Mouse (Mus musculus): ENCODE measurements around the gene Tcerg1l. TPM values are rescaled to one million over a fixed set of nuclear protein-coding genes. Genes with fewer than 3 reads are reported as not detected.

Tcerg1l gene
- polyA plus RNA-seq, 1 experiment from 2014 or later = 1.9 TPM

- Histone ChIP-seq H3K4me2 (ENCODE audit: low read depth, severe bottlenecking) (no peak overlapping the region), H3K4me3 (ENCODE audit: low read depth, low read length) (no peak overlapping the region), H3K9ac (ENCODE audit: low read length) (no peak overlapping the region), H3K36me3 (ENCODE audit: control insufficient read depth, insufficient read depth, low read length) (no peaks in the 10 kb centered on the region), H3K4me1 (ENCODE audit: control insufficient read depth, insufficient read depth, low read length) (no peaks in the 10 kb centered on the region), H3K9me3 (ENCODE audit: control insufficient read depth, low read length) (no peaks in the 10 kb centered on the region), H3K27ac (replicated peaks; ENCODE audit: low read depth, low read length) (no peak overlapping the region), H3K27me3 (ENCODE audit: control insufficient read depth, insufficient read depth, low read length) (no peaks in the 10 kb centered on the region)
- DNase-seq (ENCODE audit: low spot score) (no peak), ATAC-seq (ENCODE audit: insufficient number of reproducible peaks, low FRiP score, low TSS enrichment, low read depth) (no peak)
- WGBS = 64% methylated on average over 7 of the region's 7 CpGs
Measured at GRCm38 (mm10) chr7:138375573-138375972, 22.0 kb downstream of the Tcerg1l start.

- H3K4me2 ChIP-seq (ENCODE audit: low read depth, severe bottlenecking) = no peak overlapping the region
- no peak overlapping the region for H3K27ac ChIP-seq (replicated peaks; ENCODE audit: low read depth, low read length)
- H3K9ac ChIP-seq (ENCODE audit: low read length) = no peak overlapping the region
- no peaks in the 10 kb centered on the region for H3K36me3 ChIP-seq (ENCODE audit: control insufficient read depth, insufficient read depth, low read length)
- no peak for ATAC-seq (ENCODE audit: insufficient number of reproducible peaks, low FRiP score, low TSS enrichment, low read depth)
- 80% methylated on average over 7 of the region's 7 CpGs for WGBS
- no peak overlapping the region for H3K4me3 ChIP-seq (ENCODE audit: low read depth, low read length)
- no peak for DNase-seq (ENCODE audit: low spot score)
- no peaks in the 10 kb centered on the region for H3K4me1 ChIP-seq (ENCODE audit: control insufficient read depth, insufficient read depth, low read length)
- no peaks in the 10 kb centered on the region for H3K27me3 ChIP-seq (ENCODE audit: control insufficient read depth, insufficient read depth, low read length)
- no peaks in the 10 kb centered on the region for H3K9me3 ChIP-seq (ENCODE audit: control insufficient read depth, low read length)
Measured at GRCm38 (mm10) chr7:138374376-138374775, 23.2 kb downstream of the Tcerg1l start.

- H3K27ac ChIP-seq (replicated peaks; ENCODE audit: low read depth, low read length) = no peak overlapping the region
- DNase-seq (ENCODE audit: low spot score) (no peak), ATAC-seq (ENCODE audit: insufficient number of reproducible peaks, low FRiP score, low TSS enrichment, low read depth) (no peak)
- 81% methylated on average over 5 of the region's 5 CpGs for WGBS
- no peak overlapping the region for H3K4me3 ChIP-seq (ENCODE audit: low read depth, low read length)
- no peaks in the 10 kb centered on the region for H3K27me3 ChIP-seq (ENCODE audit: control insufficient read depth, insufficient read depth, low read length)
- no peaks in the 10 kb centered on the region for H3K36me3 ChIP-seq (ENCODE audit: control insufficient read depth, insufficient read depth, low read length)
- H3K9me3 ChIP-seq (ENCODE audit: control insufficient read depth, low read length) = no peaks in the 10 kb centered on the region
- H3K4me2 ChIP-seq (ENCODE audit: low read depth, severe bottlenecking) = no peak overlapping the region
- no peak overlapping the region for H3K9ac ChIP-seq (ENCODE audit: low read length)
- no peaks in the 10 kb centered on the region for H3K4me1 ChIP-seq (ENCODE audit: control insufficient read depth, insufficient read depth, low read length)
Measured at GRCm38 (mm10) chr7:138373530-138373929, 24.0 kb downstream of the Tcerg1l start.

GRCm38 (mm10) chr7:138367570-138367969 is 30.0 kb downstream of the Tcerg1l start:
- no peak overlapping the region for H3K27ac ChIP-seq (replicated peaks; ENCODE audit: low read depth, low read length)

GRCm38 (mm10) chr7:138365519-138365918 is 32.0 kb downstream of the Tcerg1l start:
- H3K4me1 ChIP-seq (ENCODE audit: control insufficient read depth, insufficient read depth, low read length) = no peaks in the 10 kb centered on the region
- H3K9me3 ChIP-seq (ENCODE audit: control insufficient read depth, low read length) = no peaks in the 10 kb centered on the region
- no peak overlapping the region for H3K9ac ChIP-seq (ENCODE audit: low read length)
- H3K27me3 ChIP-seq (ENCODE audit: control insufficient read depth, insufficient read depth, low read length) = no peaks in the 10 kb centered on the region
- H3K27ac ChIP-seq (replicated peaks; ENCODE audit: low read depth, low read length) = no peak overlapping the region
- H3K36me3 ChIP-seq (ENCODE audit: control insufficient read depth, insufficient read depth, low read length) = no peaks in the 10 kb centered on the region
- 64% methylated on average over 8 of the region's 8 CpGs for WGBS
- ATAC-seq (ENCODE audit: insufficient number of reproducible peaks, low FRiP score, low TSS enrichment, low read depth) (no peak), DNase-seq (ENCODE audit: low spot score) (no peak)
- H3K4me2 ChIP-seq (ENCODE audit: low read depth, severe bottlenecking) = no peak overlapping the region
- no peak overlapping the region for H3K4me3 ChIP-seq (ENCODE audit: low read depth, low read length)

More at GRCm38 (mm10) chr7:138367570-138367969, 30.0 kb downstream of the Tcerg1l start:
- H3K4me1 ChIP-seq (ENCODE audit: control insufficient read depth, insufficient read depth, low read length) = no peaks in the 10 kb centered on the region
- H3K9me3 ChIP-seq (ENCODE audit: control insufficient read depth, low read length) = no peaks in the 10 kb centered on the region
- WGBS = 88% methylated on average over 7 of the region's 7 CpGs
- DNase-seq (ENCODE audit: low spot score) (no peak), ATAC-seq (ENCODE audit: insufficient number of reproducible peaks, low FRiP score, low TSS enrichment, low read depth) (no peak)
- H3K36me3 ChIP-seq (ENCODE audit: control insufficient read depth, insufficient read depth, low read length) = no peaks in the 10 kb centered on the region
- H3K4me3 ChIP-seq (ENCODE audit: low read depth, low read length) = no peak overlapping the region
- H3K27me3 ChIP-seq (ENCODE audit: control insufficient read depth, insufficient read depth, low read length) = no peaks in the 10 kb centered on the region
- H3K4me2 ChIP-seq (ENCODE audit: low read depth, severe bottlenecking) = no peak overlapping the region
- H3K9ac ChIP-seq (ENCODE audit: low read length) = no peak overlapping the region

GRCm38 (mm10) chr7:138357475-138357874 is 40.1 kb downstream of the Tcerg1l start:
- no peaks in the 10 kb centered on the region for H3K36me3 ChIP-seq (ENCODE audit: control insufficient read depth, insufficient read depth, low read length)
- H3K4me1 ChIP-seq (ENCODE audit: control insufficient read depth, insufficient read depth, low read length) = peaks cover 7% of the 10 kb centered on the region
- H3K9me3 ChIP-seq (ENCODE audit: control insufficient read depth, low read length) = no peaks in the 10 kb centered on the region
- no peak overlapping the region for H3K4me2 ChIP-seq (ENCODE audit: low read depth, severe bottlenecking)
- no peak for ATAC-seq (ENCODE audit: insufficient number of reproducible peaks, low FRiP score, low TSS enrichment, low read depth)
- H3K27ac ChIP-seq (replicated peaks; ENCODE audit: low read depth, low read length) = no peak overlapping the region
- no peak for DNase-seq (ENCODE audit: low spot score)
- H3K4me3 ChIP-seq (ENCODE audit: low read depth, low read length) = no peak overlapping the region
- no peaks in the 10 kb centered on the region for H3K27me3 ChIP-seq (ENCODE audit: control insufficient read depth, insufficient read depth, low read length)
- WGBS = 75% methylated on average over 8 of the region's 8 CpGs
- H3K9ac ChIP-seq (ENCODE audit: low read length) = no peak overlapping the region

- DNase-seq (ENCODE audit: low spot score) (peak; percentile 54), ATAC-seq (ENCODE audit: insufficient number of reproducible peaks, low FRiP score, low TSS enrichment, low read depth) (peak; percentile 68; the same call in 1 of the 2 replicates)
- Histone ChIP-seq H3K4me2 (ENCODE audit: low read depth, severe bottlenecking) (no peak overlapping the region), H3K4me3 (ENCODE audit: low read depth, low read length) (no peak overlapping the region), H3K36me3 (ENCODE audit: control insufficient read depth, insufficient read depth, low read length) (no peaks in the 10 kb centered on the region), H3K4me1 (ENCODE audit: control insufficient read depth, insufficient read depth, low read length) (peaks cover 7% of the 10 kb centered on the region), H3K27ac (replicated peaks; ENCODE audit: low read depth, low read length) (no peak overlapping the region), H3K27me3 (ENCODE audit: control insufficient read depth, insufficient read depth, low read length) (no peaks in the 10 kb centered on the region), H3K9me3 (ENCODE audit: control insufficient read depth, low read length) (no peaks in the 10 kb centered on the region), H3K9ac (ENCODE audit: low read length) (no peak overlapping the region)
- 22% methylated on average over 2 of the region's 2 CpGs for WGBS
Measured at GRCm38 (mm10) chr7:138356655-138357449, 40.7 kb downstream of the Tcerg1l start.

GRCm38 (mm10) chr7:138345451-138345850 is 52.1 kb downstream of the Tcerg1l start:
- Histone ChIP-seq H3K9ac (ENCODE audit: low read length) (no peak overlapping the region), H3K4me2 (ENCODE audit: low read depth, severe bottlenecking) (no peak overlapping the region), H3K4me3 (ENCODE audit: low read depth, low read length) (no peak overlapping the region), H3K27me3 (ENCODE audit: control insufficient read depth, insufficient read depth, low read length) (no peaks in the 10 kb centered on the region), H3K27ac (replicated peaks; ENCODE audit: low read depth, low read length) (no peak overlapping the region), H3K9me3 (ENCODE audit: control insufficient read depth, low read length) (no peaks in the 10 kb centered on the region), H3K36me3 (ENCODE audit: control insufficient read depth, insufficient read depth, low read length) (no peaks in the 10 kb centered on the region), H3K4me1 (ENCODE audit: control insufficient read depth, insufficient read depth, low read length) (no peaks in the 10 kb centered on the region)
- no peak for DNase-seq (ENCODE audit: low spot score)
- 84% methylated on average over 6 of the region's 6 CpGs for WGBS
- ATAC-seq (ENCODE audit: insufficient number of reproducible peaks, low FRiP score, low TSS enrichment, low read depth) = no peak

GRCm38 (mm10) chr7:138338451-138338850 is 59.1 kb downstream of the Tcerg1l start:
- Histone ChIP-seq H3K36me3 (ENCODE audit: control insufficient read depth, insufficient read depth, low read length) (no peaks in the 10 kb centered on the region), H3K9me3 (ENCODE audit: control insufficient read depth, low read length) (no peaks in the 10 kb centered on the region), H3K4me1 (ENCODE audit: control insufficient read depth, insufficient read depth, low read length) (no peaks in the 10 kb centered on the region), H3K4me2 (ENCODE audit: low read depth, severe bottlenecking) (no peak overlapping the region), H3K4me3 (ENCODE audit: low read depth, low read length) (no peak overlapping the region), H3K27me3 (ENCODE audit: control insufficient read depth, insufficient read depth, low read length) (no peaks in the 10 kb centered on the region), H3K27ac (replicated peaks; ENCODE audit: low read depth, low read length) (no peak overlapping the region), H3K9ac (ENCODE audit: low read length) (no peak overlapping the region)
- DNase-seq (ENCODE audit: low spot score) = no peak
- ATAC-seq (ENCODE audit: insufficient number of reproducible peaks, low FRiP score, low TSS enrichment, low read depth) = no peak
- WGBS = 68% methylated on average over 4 of the region's 4 CpGs

All from limb, embryonic 11.5 days (tissue).